Mouse (Mus musculus): ENCODE data around the gene Dnmt1.
"Not testable (repeated sequence)": the region's sequence is repeated elsewhere in the genome, so short reads cannot be mapped to it uniquely, and the experiment has no call there.

DNA sequence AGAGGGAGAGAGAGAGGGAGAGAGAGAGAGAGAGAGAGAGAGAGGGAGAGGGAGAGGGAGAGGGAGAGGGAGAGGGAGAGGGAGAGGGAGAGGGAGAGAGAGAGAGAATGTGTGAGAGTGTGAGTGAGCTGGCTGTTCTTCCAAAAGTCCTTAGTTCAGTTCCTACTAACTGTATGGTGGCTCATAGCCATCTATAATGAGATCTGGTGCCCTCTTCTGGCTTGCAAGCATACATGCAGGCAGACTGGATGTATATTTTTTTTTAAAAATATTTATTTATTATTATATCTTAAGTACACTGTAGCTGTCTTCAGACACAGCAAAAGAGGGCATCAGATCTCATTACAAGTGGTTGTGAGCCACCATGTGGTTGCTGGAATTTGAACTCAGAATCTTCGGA lies 38.6 kb upstream of the Dnmt1 start:
- TF ChIP-seq POLR2A (IDR thresholded peaks at IDR 0.05; ENCODE audit: control insufficient read depth, low read depth, low read length); CTCF (IDR thresholded peaks at IDR 0.05; ENCODE audit: control insufficient read depth, insufficient read depth, insufficient replicate concordance, low read depth, low read length): not testable (repeated sequence)
